Mouse (Mus musculus): ENCODE data around the gene Kctd11. TPM values are rescaled to one million over a fixed set of nuclear protein-coding genes. Genes with fewer than 3 reads are reported as not detected.
A peak's percentile ranks its signal among the peaks of the same experiment; 100 is the strongest.
"Not testable (repeated sequence)": the region's sequence is repeated elsewhere in the genome, so short reads cannot be mapped to it uniquely, and the experiment has no call there.

Gene Kctd11
- total and polyA plus RNA-seq, 3 experiments = 2.3 to 2.9 (median 2.6) TPM

DNA sequence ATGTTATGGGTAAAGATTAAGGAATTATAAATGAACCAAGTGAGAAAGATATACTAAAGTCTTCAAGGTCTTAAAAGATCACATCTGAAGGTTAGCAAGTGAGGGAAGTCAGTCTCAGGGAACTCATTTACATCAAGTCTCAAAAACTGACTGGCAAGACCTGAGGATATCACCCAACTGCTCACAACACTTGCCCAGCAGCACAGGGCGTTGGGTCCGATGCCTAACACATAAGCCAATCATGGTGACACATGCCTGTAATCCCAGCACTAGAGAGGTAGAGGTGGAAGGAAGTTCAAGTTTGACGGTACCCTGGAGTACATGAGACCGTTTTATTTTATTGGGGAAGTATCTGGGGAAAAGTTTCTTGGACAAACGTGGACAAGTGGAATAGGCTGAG, 36.9 kb upstream of the Kctd11 start:
- peaks cover 13% of the 10 kb centered on the region for H3K4me1 ChIP-seq (ENCODE audit: control insufficient read depth, insufficient read depth, low read length)
- intact Hi-C loops (cut with DNase I) = no loop called here

DNA sequence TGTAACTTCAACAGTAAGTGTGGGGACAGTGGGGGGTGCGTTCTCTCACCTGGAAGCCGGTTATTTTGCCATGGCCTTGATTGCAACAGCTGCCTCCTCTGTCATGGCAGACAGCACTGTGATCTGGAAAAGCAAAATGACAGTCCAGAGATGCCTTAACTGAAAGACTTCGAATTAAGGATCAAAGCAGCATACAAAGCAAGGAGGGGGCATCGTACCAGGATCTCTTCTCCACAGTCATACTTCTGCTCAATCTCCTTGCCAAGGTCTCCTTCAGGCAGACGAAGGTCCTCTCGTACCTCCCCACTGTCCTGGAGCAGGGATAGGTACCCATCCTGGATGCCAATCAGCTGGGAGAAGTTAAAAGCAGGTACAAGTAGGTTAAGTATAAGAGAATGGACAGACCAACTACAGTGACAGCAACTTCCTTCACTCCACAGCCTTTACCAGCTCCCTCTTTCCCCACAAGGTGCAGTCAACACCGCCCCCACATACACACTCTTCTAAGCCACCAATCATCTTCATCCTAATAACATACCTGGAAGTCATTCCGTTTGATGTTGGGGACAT, 36.3 kb upstream of the Kctd11 start:
- no peak overlapping the region for H3K27ac ChIP-seq
- H3K79me2 ChIP-seq (replicated peaks; ENCODE audit: control insufficient read depth, insufficient read depth, low read length) = peaks cover 3% of the 10 kb centered on the region; the same call in 1 of the 2 replicates
- TF ChIP-seq POLR2A (IDR thresholded peaks at IDR 0.05; ENCODE audit: insufficient read depth, low read depth, low read length) = no peak
- TF ChIP-seq CTCF (IDR thresholded peaks at IDR 0.05) = no peak
- TF ChIP-seq EP300 (IDR thresholded peaks at IDR 0.05; ENCODE audit: insufficient read depth, low read depth, low read length) = no peak
- intact Hi-C loops (cut with DNase I) = no loop called here
- no peaks in the 10 kb centered on the region for H3K27me3 ChIP-seq (ENCODE audit: control insufficient read depth, insufficient read depth, low read length)
- no peak overlapping the region for H3K4me3 ChIP-seq
- H3K36me3 ChIP-seq (ENCODE audit: control insufficient read depth, insufficient read depth, low read length) = peaks cover 14% of the 10 kb centered on the region; the same call in 1 of the 2 replicates
- H3K9ac ChIP-seq (ENCODE audit: low read depth, low read length) = no peak overlapping the region
- no peak for DNase-seq
- 81% methylated on average over 8 of the region's 8 CpGs for WGBS
- peaks cover 13% of the 10 kb centered on the region for H3K4me1 ChIP-seq (ENCODE audit: control insufficient read depth, insufficient read depth, low read length)

More for the DNA sequence above, 36.9 kb upstream of the Kctd11 start:
- H3K27ac ChIP-seq = no peak overlapping the region
- TF ChIP-seq EP300 (IDR thresholded peaks at IDR 0.05; ENCODE audit: insufficient read depth, low read depth, low read length) (no peak), POLR2A (IDR thresholded peaks at IDR 0.05; ENCODE audit: insufficient read depth, low read depth, low read length) (no peak), CTCF (IDR thresholded peaks at IDR 0.05) (no peak)
- H3K79me2 ChIP-seq (replicated peaks; ENCODE audit: control insufficient read depth, insufficient read depth, low read length) = peaks cover 3% of the 10 kb centered on the region; the same call in 1 of the 2 replicates
- H3K27me3 ChIP-seq (ENCODE audit: control insufficient read depth, insufficient read depth, low read length) = no peaks in the 10 kb centered on the region
- peaks cover 14% of the 10 kb centered on the region; the same call in 1 of the 2 replicates for H3K36me3 ChIP-seq (ENCODE audit: control insufficient read depth, insufficient read depth, low read length)
- no peak overlapping the region for H3K9ac ChIP-seq (ENCODE audit: low read depth, low read length)
- 64% methylated on average over 5 of the region's 5 CpGs for WGBS
- no peak overlapping the region for H3K4me3 ChIP-seq
- no peak for DNase-seq

DNA sequence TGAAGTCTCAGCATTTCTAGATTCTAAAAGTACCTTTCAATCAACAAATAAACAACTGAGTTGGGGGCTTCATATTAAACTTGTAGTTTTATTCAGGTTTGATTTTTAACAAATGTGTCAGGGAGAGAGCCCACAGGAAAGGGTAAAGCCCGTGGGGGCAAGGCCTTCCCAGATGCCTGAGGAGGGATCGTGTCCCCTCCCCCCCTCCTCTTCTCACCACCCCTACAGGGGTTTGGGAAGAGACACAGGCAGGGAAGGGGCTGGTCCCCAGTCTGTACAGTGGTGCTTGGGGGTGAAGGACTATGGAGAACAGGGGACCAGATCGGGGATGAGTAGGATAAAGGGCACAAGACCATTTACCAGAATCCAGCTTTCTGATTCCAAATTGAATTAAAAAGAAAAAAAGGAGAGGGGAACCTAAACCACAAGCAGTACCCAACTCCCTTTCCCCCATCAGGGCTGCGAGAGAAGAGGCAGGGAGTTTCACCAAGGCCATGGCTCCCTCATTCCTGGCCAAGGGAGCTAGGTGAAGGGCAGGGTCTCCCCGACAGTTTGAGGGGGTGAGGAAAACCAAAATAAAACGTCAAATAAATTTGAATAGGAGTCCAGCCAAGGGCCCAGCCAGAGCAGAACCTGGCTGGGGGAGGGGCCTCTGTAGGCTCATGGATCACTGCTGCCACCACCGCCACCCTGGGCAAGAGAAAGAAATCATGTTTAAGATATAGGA, 35.6 kb upstream of the Kctd11 start:
- H3K9ac ChIP-seq (ENCODE audit: low read depth, low read length); H3K79me2 ChIP-seq (replicated peaks; ENCODE audit: control insufficient read depth, insufficient read depth, low read length); intact Hi-C loops (cut with DNase I); H3K4me3 ChIP-seq; H3K27ac ChIP-seq; H3K27me3 ChIP-seq (ENCODE audit: control insufficient read depth, insufficient read depth, low read length): not testable (repeated sequence)
- Histone ChIP-seq H3K4me1 (ENCODE audit: control insufficient read depth, insufficient read depth, low read length) (peaks cover 11% of the 10 kb centered on the region), H3K36me3 (ENCODE audit: control insufficient read depth, insufficient read depth, low read length) (peaks cover 14% of the 10 kb centered on the region; the same call in 1 of the 2 replicates)
- WGBS = 56% methylated on average over 7 of the region's 7 CpGs
- DNase-seq = peak in 1 of 2 experiments; percentile 3

DNA sequence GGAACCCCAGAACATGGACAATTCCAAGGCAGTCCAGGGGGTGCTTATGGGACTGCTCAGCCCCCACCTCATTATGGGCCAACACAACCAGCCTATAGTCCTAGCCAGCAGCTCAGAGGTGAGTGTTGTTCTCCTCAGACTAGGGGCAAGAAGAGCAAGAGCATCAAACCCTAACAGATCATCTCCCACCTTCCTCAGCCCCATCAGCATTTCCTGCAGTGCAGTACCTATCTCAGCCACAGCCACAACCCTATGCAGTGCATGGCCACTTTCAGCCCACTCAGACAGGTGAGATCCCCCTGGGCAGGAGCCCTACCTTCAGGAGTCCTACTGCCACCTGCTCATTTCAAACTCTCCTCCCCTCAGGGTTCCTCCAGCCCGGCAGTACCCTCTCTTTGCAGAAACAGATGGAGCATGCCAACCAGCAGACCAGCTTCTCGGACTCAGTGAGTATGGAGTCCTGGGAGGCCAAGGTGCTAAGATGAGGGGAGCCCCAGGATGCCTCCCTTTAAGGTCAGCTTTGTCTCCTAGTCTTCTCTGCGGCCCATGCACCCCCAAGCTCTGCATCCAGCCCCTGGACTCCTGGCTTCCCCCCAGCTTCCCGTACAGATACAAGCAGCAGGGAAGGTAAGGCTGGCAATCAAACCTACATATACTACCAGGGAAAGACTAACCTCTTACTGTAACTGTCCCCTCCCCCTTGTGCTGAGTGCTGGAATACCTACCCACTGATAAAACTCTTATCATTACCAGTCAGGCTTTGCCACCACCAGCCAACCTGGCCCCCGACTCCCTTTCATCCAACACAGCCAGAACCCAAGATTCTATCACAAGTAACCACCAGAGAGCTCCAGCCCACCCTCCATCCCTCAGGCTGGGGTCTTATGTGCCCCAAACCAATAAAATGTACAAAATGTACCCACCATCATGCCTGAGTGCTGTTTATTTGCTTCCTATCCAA, 34.7 kb upstream of the Kctd11 start:
- Histone ChIP-seq H3K4me1 (ENCODE audit: control insufficient read depth, insufficient read depth, low read length) (peaks cover 11% of the 10 kb centered on the region), H3K4me3 (no peak overlapping the region), H3K27me3 (ENCODE audit: control insufficient read depth, insufficient read depth, low read length) (no peaks in the 10 kb centered on the region), H3K9ac (ENCODE audit: low read depth, low read length) (no peak overlapping the region), H3K27ac (no peak overlapping the region), H3K79me2 (replicated peaks; ENCODE audit: control insufficient read depth, insufficient read depth, low read length) (peaks cover 3% of the 10 kb centered on the region; the same call in 1 of the 2 replicates), H3K36me3 (ENCODE audit: control insufficient read depth, insufficient read depth, low read length) (peaks cover 14% of the 10 kb centered on the region; the same call in 1 of the 2 replicates)
- DNase-seq = no peak
- TF ChIP-seq CTCF (IDR thresholded peaks at IDR 0.05) (peak; percentile 18; the same call in 1 of the 2 replicates), EP300 (IDR thresholded peaks at IDR 0.05; ENCODE audit: insufficient read depth, low read depth, low read length) (no peak), POLR2A (IDR thresholded peaks at IDR 0.05; ENCODE audit: insufficient read depth, low read depth, low read length) (no peak)
- intact Hi-C loops (cut with DNase I) = no loop called here
- WGBS = 46% methylated on average over 5 of the region's 5 CpGs

GRCm38 (mm10) chr11:69914917-69915430, 33.8 kb upstream of the Kctd11 start:
- no peak for DNase-seq
- H3K79me2 ChIP-seq (replicated peaks; ENCODE audit: control insufficient read depth, insufficient read depth, low read length) = peaks cover 3% of the 10 kb centered on the region; the same call in 1 of the 2 replicates
- H3K36me3 ChIP-seq (ENCODE audit: control insufficient read depth, insufficient read depth, low read length) = peaks cover 14% of the 10 kb centered on the region; the same call in 1 of the 2 replicates
- H3K27me3 ChIP-seq (ENCODE audit: control insufficient read depth, insufficient read depth, low read length) = no peaks in the 10 kb centered on the region
- H3K27ac ChIP-seq = no peak overlapping the region
- H3K4me3 ChIP-seq = peak overlapping the region; percentile 97
- TF ChIP-seq POLR2A (IDR thresholded peaks at IDR 0.05; ENCODE audit: insufficient read depth, low read depth, low read length) (no peak), EP300 (IDR thresholded peaks at IDR 0.05; ENCODE audit: insufficient read depth, low read depth, low read length) (no peak), CTCF (IDR thresholded peaks at IDR 0.05) (no peak)
- no peak overlapping the region for H3K9ac ChIP-seq (ENCODE audit: low read depth, low read length)
- H3K4me1 ChIP-seq (ENCODE audit: control insufficient read depth, insufficient read depth, low read length) = peaks cover 11% of the 10 kb centered on the region
- 26% methylated on average over 9 of the region's 9 CpGs for WGBS
- intact Hi-C loops (cut with DNase I) = no loop called here
